11 mouse cellular contexts compared by ENCODE assay signal in the genomic region with DNA sequence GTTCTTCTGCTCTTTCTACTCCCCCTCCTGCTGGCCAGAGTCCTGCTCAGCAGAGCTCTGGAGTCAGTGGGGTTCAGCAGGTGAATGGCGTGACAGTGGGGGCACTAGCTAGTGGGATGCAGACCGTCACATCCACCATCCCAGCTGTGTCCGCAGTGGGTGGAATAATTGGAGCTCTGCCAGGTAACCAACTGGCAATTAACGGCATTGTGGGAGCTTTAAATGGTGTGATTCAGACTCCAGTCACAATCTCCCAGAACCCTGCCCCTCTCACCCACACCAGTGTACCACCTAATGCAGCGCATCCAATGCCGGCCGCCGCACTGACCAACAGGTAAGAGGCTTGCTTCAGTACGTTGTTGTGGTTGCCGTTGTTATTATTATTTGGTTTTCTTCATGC.
DNase-seq lines count a peak whose midpoint lies in the region; ATAC-seq lines count a peak whose summit lies in the region.
"Had no signal": no experiment of that assay in that cellular context is flagged by ENCODE, and none has a peak within 500 bp of the region (broad histone marks: within the 10 kb centered on the region; RNA-seq: fewer than 3 reads in every experiment).

No protein-coding gene starts in this region.

- H3K4me3 ChIP-seq in forebrain, embryonic 11.5 days (ENCODE audit: low read depth, low read length): no peak overlapping the region
- H3K4me3 ChIP-seq in forebrain, embryonic 10.5 days: no peak overlapping the region
- H3K4me3 ChIP-seq: embryonic facial prominence, embryonic 12.5 days had no signal

- H3K9me3 ChIP-seq in forebrain, embryonic 11.5 days (ENCODE audit: control insufficient read depth, low read length): no peaks in the 10 kb centered on the region
- H3K9me3 ChIP-seq in forebrain, embryonic 10.5 days: no peaks in the 10 kb centered on the region
- H3K9me3 ChIP-seq: embryonic facial prominence, embryonic 12.5 days had no signal

- no peak for ATAC-seq in forebrain, embryonic 11.5 days (replicated peaks; ENCODE audit: low FRiP score)
- ATAC-seq: intestine, embryonic 16.5 days had no signal

- peak; percentile 51 for DNase-seq in forebrain, embryonic 11.5 days (ENCODE audit: low spot score)
- DNase-seq in forebrain, embryonic 10.5 days (ENCODE audit: extremely low spot score, low spot score): no peak
- peak; percentile 60 for DNase-seq in right cerebral cortex, adult 18-20 months
- DNase-seq in right cerebral cortex, postnatal 4 days: no peak
- peak; percentile 50 to 53 for DNase-seq in layer of hippocampus, adult 8-10 months (ENCODE audit: low spot score in 2 of 2)
- DNase-seq in right cerebral cortex, postnatal 25 days: peak; percentile 31
- no peak for DNase-seq in urinary bladder, adult 2 months (ENCODE audit: low spot score)
- no peak for DNase-seq in gastrocnemius, adult 8-10 months (ENCODE audit: low spot score in 2 of 2)
- DNase-seq: lung, postnatal 14 days had no signal

- no peak overlapping the region for H3K9ac ChIP-seq in forebrain, embryonic 11.5 days (ENCODE audit: low read length)
- H3K9ac ChIP-seq: embryonic facial prominence, embryonic 12.5 days had no signal

- peaks cover 11% of the 10 kb centered on the region; the same call in 1 of the 2 replicates for H3K36me3 ChIP-seq in forebrain, embryonic 11.5 days (ENCODE audit: control insufficient read depth, insufficient read depth, low read length)
- H3K36me3 ChIP-seq in forebrain, embryonic 10.5 days (replicated peaks): peaks cover 96% of the 10 kb centered on the region

- H3K27ac ChIP-seq in forebrain, embryonic 11.5 days (ENCODE audit: low read depth, low read length): 0 out of 2 replicates have a peak overlapping the region, but pooled peaks have one; percentile 12
- no peak overlapping the region for H3K27ac ChIP-seq in forebrain, embryonic 10.5 days
- H3K27ac ChIP-seq: embryonic facial prominence, embryonic 12.5 days had no signal

- no peaks in the 10 kb centered on the region for H3K4me1 ChIP-seq in forebrain, embryonic 11.5 days (replicated peaks; ENCODE audit: control insufficient read depth, insufficient read depth, low read length)
- peaks cover 3% of the 10 kb centered on the region; the same call in 1 of the 2 replicates for H3K4me1 ChIP-seq in forebrain, embryonic 10.5 days
- H3K4me1 ChIP-seq: embryonic facial prominence, embryonic 12.5 days had no signal

- 83% methylated on average over 10 of the region's 10 CpGs for WGBS in forebrain, embryonic 11.5 days
- WGBS in forebrain, embryonic 10.5 days: 93% methylated on average over 10 of the region's 10 CpGs

- H3K27me3 ChIP-seq in forebrain, embryonic 11.5 days (ENCODE audit: control insufficient read depth, insufficient read depth, low read length): no peaks in the 10 kb centered on the region
- H3K27me3 ChIP-seq in forebrain, embryonic 10.5 days (ENCODE audit: poor library complexity, severe bottlenecking): no peaks in the 10 kb centered on the region
- H3K27me3 ChIP-seq: embryonic facial prominence, embryonic 12.5 days had no signal

- H3K4me2 ChIP-seq in forebrain, embryonic 11.5 days (ENCODE audit: low read depth, low read length, severe bottlenecking): no peak overlapping the region
- H3K4me2 ChIP-seq: embryonic facial prominence, embryonic 12.5 days had no signal

Comparison
In these comparisons a context has a peak if more than half of its experiments do, and no peak if none do; other contexts are left out.
1. DNase-seq: peak in forebrain, embryonic 11.5 days (single experiment), right cerebral cortex, adult 18-20 months (single experiment), layer of hippocampus, adult 8-10 months (2 of 2) and right cerebral cortex, postnatal 25 days (single experiment); none in forebrain, embryonic 10.5 days (single experiment), right cerebral cortex, postnatal 4 days (single experiment), urinary bladder, adult 2 months (single experiment) and gastrocnemius, adult 8-10 months (0 of 2).